Mouse (Mus musculus): ENCODE data around the gene Rnf141.

GRCm38 (mm10) chr7:110772343-110772742 lies 71.9 kb downstream of the Rnf141 start:
- no peak for TF ChIP-seq CTCF (IDR thresholded peaks at IDR 0.05)
- no peak for TF ChIP-seq EP300 (IDR thresholded peaks at IDR 0.05)
